Mouse (Mus musculus) heart, embryonic 16.5 days (tissue): ENCODE measurements around the gene Dgkb. TPM values are rescaled to one million over a fixed set of nuclear protein-coding genes. Genes with fewer than 3 reads are reported as not detected.

Experiments used
- ATAC-seq: fragments of 200-750 bp; cut with Nextera tagmentation; replicated peaks from 2 replicates; pipeline ENCODE4 v1.8.0; 2017; ENCODE audit warnings: moderate number of reproducible peaks; ENCODE audit not compliant: insufficient read depth, low FRiP score; ENCODE audit errors: extremely low read depth
- H3K27ac ChIP-seq: fragments of 300-500 bp; sonication (generic); 2 replicates; pipeline ENCODE4 v1.5.1; 2014; ENCODE audit warnings: mild to moderate bottlenecking, low read length, control low read depth, moderate library complexity
- H3K27me3 ChIP-seq: fragments of 300-500 bp; sonication (generic); 2 replicates; pipeline ENCODE4 v1.6.1; 2014; ENCODE audit warnings: low read length, mixed read lengths; ENCODE audit not compliant: control insufficient read depth, insufficient read depth
- H3K36me3 ChIP-seq: fragments of 300-500 bp; sonication (generic); 2 replicates; pipeline ENCODE4 v1.6.1; 2014; ENCODE audit not compliant: control insufficient read depth, insufficient read depth
- H3K4me1 ChIP-seq: fragments of 300-500 bp; sonication (generic); 2 replicates; pipeline ENCODE4 v1.6.1; 2014; ENCODE audit warnings: low read length, mixed read lengths; ENCODE audit not compliant: control insufficient read depth, insufficient read depth
- H3K4me2 ChIP-seq: fragments of 300-500 bp; sonication (generic); 2 replicates; pipeline ENCODE4 v1.6.1; 2014; ENCODE audit warnings: low read depth, mild to moderate bottlenecking, control low read depth, low read length
- H3K4me3 ChIP-seq: fragments of 300-500 bp; sonication (generic); 2 replicates; pipeline ENCODE4 v1.5.1; 2014; ENCODE audit warnings: mild to moderate bottlenecking, control low read depth, low read length
- H3K9ac ChIP-seq: fragments of 300-500 bp; sonication (generic); 2 replicates; pipeline ENCODE4 v1.6.1; 2014; ENCODE audit warnings: low read length, control low read depth
- H3K9me3 ChIP-seq: fragments of 300-500 bp; sonication (generic); replicated peaks from 2 replicates; pipeline ENCODE4 v1.6.1; 2016; ENCODE audit warnings: low read length; ENCODE audit not compliant: control insufficient read depth
- WGBS: fragments of 180-500 bp; shearing (Covaris S2); extraction: QIAGEN DNeasy Blood & Tissue Kit; methylation state at CpG from one replicate; pipeline ENCODE4 v1.1.7; 2014; 5-methylcytosine and 5-hydroxymethylcytosine counted together
- polyA plus RNA-seq: library from polyadenylated mRNA; unstranded; fragments of >200 nt; fragmentation: Nextera tagmentation; extraction: Ambion mirVana; gene quantifications from 2 replicates; pipeline ENCODE4 v1.2.1, GENCODE M21; 2015

The Dgkb gene
- polyA plus RNA-seq, 1 experiment from 2014 or later: 0.50 TPM

DNA sequence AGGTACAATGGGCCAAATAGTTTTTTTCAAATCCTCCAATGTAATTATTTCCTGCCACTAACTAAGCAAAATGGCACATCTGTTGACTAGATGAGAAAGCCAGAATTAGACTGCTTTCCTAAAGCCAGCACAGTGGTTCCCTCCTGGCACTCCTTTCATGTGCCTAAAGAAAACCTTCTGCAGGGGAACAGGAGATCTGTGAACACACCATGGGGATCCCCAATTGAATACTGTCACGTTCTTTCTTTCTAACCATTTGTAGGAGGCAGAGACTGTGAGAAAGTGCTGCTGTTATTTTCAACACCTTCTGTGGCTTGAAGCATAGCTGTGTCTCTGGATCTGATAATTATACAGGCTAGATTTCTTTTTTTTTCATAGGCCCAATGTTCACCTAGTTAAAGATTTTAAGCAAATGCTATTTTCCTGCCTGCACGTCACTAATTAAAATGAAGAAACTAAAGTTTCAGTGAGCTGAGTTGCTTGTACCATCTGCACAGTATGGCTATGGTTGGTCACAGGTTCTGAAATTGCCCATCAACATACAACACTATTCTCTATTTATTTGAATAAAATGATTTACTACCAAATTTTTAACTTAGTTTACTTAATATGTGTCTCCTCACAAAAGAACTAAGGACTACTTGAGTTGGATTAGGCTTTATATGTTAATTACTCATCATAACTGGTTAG lies 161.1 kb downstream of the Dgkb start:
- Histone ChIP-seq H3K4me2 (no peak overlapping the region), H3K27me3 (no peaks in the 10 kb centered on the region), H3K27ac (no peak overlapping the region), H3K4me1 (no peaks in the 10 kb centered on the region), H3K36me3 (no peaks in the 10 kb centered on the region), H3K4me3 (no peak overlapping the region), H3K9ac (no peak overlapping the region), H3K9me3 (no peaks in the 10 kb centered on the region)
- ATAC-seq: no peak
- WGBS: 50% methylated on average over 2 of the region's 2 CpGs

- Histone ChIP-seq H3K9me3 (no peaks in the 10 kb centered on the region), H3K4me2 (no peak overlapping the region), H3K4me1 (no peaks in the 10 kb centered on the region), H3K27me3 (no peaks in the 10 kb centered on the region), H3K4me3 (no peak overlapping the region), H3K27ac (no peak overlapping the region), H3K36me3 (no peaks in the 10 kb centered on the region), H3K9ac (no peak overlapping the region)
- 54% methylated on average over 1 of the region's 1 CpGs for WGBS
- ATAC-seq: no peak
Observed at GRCm38 (mm10) chr12:37985352-37985751, 167.8 kb downstream of the Dgkb start.

DNA sequence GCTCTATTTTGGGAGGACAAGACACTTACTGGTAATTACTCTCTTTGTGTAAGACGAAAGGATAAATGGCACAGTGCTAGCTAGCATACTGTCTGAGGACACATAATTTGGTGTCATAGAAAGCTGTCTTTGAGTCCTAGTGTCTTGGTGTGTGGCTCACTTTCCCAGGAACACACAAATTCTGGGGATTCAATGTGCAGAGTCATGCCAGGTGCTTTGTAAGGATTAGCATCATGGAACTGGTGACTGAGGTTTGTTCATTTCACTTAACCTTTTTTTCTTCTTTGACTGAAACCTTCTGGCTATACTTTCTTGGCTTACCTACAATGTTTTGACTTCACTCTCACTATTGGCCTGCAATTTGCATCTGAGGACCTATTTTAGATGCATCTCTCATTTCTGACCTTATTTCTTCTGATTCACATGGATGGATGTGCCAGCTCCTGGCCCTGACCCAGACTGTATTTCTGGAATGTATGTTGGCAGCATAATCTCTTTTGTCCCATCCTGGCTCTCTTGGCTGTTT lies 170.6 kb downstream of the Dgkb start:
- ATAC-seq: no peak
- H3K27ac ChIP-seq: no peak overlapping the region
- WGBS: 59% methylated on average over 1 of the region's 1 CpGs

GRCm38 (mm10) chr12:37993221-37993620 lies 175.7 kb downstream of the Dgkb start:
- no peak for ATAC-seq
- H3K9ac ChIP-seq: no peak overlapping the region
- H3K27ac ChIP-seq: no peak overlapping the region
- WGBS: 67% methylated on average over 1 of the region's 1 CpGs
- H3K9me3 ChIP-seq: no peaks in the 10 kb centered on the region
- no peaks in the 10 kb centered on the region for H3K27me3 ChIP-seq
- no peak overlapping the region for H3K4me2 ChIP-seq
- H3K4me3 ChIP-seq: no peak overlapping the region
- H3K36me3 ChIP-seq: no peaks in the 10 kb centered on the region
- H3K4me1 ChIP-seq: no peaks in the 10 kb centered on the region

More for the DNA sequence above, 170.6 kb downstream of the Dgkb start:
- H3K4me1 ChIP-seq: no peaks in the 10 kb centered on the region
- H3K4me2 ChIP-seq: no peak overlapping the region
- H3K4me3 ChIP-seq: no peak overlapping the region
- H3K9ac ChIP-seq: no peak overlapping the region
- H3K36me3 ChIP-seq: no peaks in the 10 kb centered on the region
- H3K9me3 ChIP-seq: no peaks in the 10 kb centered on the region
- no peaks in the 10 kb centered on the region for H3K27me3 ChIP-seq

DNA sequence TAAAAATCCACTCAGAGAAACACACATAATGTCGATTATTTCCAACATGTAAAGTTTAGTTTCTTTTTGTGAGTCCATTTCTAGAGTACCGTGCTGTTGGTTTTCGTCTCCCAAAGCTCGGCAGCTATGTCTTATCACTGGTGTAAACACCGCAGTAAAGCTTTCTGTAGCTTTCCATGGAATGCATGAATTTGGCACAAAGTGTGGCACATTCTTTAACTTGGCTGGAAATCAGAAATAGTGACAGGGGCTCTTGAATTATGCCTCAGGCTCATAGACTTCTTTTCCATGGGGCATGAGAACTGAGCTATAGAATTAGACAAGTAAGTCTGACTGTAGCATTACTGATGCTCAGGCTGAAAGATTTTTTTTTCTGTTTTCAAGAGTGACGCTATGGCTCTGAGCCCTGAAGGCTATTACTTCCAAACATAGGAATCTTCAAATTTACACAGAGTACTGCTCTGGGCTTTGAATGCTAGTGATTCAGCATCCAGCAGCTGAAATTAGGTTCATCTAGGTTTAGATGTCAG lies 179.0 kb downstream of the Dgkb start:
- no peak overlapping the region for H3K4me2 ChIP-seq
- no peaks in the 10 kb centered on the region for H3K36me3 ChIP-seq
- no peak for ATAC-seq
- no peaks in the 10 kb centered on the region for H3K9me3 ChIP-seq
- no peaks in the 10 kb centered on the region for H3K27me3 ChIP-seq
- no peak overlapping the region for H3K9ac ChIP-seq
- H3K4me3 ChIP-seq: no peak overlapping the region
- no peak overlapping the region for H3K27ac ChIP-seq
- 61% methylated on average over 6 of the region's 6 CpGs for WGBS
- H3K4me1 ChIP-seq: no peaks in the 10 kb centered on the region

DNA sequence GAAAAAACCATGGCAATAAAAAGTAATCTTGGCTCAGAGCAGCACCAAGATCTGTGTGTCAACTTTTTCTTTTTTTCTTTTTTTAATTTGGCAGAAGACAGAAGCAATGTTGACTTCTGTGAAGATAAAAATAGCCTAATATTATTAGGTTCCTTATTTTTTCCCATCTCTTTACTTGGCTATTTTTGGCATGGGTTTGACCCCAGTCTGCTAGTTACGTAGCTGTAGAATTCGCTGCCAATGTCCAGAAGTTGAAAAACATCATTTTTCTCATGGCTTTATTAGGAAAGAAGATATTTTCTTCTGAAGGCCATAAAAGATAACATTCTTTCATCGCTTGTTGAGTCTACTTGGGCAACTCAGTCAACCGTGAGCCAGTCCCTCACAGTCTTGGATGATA lies 200.1 kb downstream of the Dgkb start:
- Histone ChIP-seq H3K4me3 (no peak overlapping the region), H3K9ac (no peak overlapping the region), H3K9me3 (no peaks in the 10 kb centered on the region), H3K36me3 (no peaks in the 10 kb centered on the region), H3K4me2 (no peak overlapping the region), H3K4me1 (no peaks in the 10 kb centered on the region), H3K27ac (no peak overlapping the region), H3K27me3 (no peaks in the 10 kb centered on the region)
- no peak for ATAC-seq
- WGBS: 63% methylated on average over 4 of the region's 4 CpGs

DNA sequence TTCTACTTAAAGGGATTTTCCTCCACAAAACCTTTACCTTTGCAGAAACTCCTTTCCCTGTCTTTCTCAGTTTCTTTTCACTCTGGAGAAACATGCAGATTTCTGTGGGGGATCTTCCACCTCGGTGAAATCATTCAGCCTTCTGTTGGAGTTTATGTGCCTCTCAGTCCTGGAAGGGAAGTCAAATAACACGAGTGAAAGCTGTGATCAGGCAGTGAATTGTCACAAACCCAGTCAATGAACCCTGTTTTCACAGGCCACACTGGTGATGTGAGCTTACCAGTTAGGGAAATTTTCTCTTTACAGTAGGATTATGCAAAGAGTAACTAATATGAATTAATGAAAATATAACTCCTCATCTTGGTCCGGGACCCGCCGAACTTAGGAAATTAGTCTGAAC lies 229.7 kb downstream of the Dgkb start:
- 79% methylated on average over 5 of the region's 5 CpGs for WGBS
- Histone ChIP-seq H3K4me2 (no peak overlapping the region), H3K9ac (no peak overlapping the region), H3K27me3 (no peaks in the 10 kb centered on the region), H3K9me3 (no peaks in the 10 kb centered on the region), H3K4me1 (no peaks in the 10 kb centered on the region), H3K4me3 (no peak overlapping the region), H3K36me3 (no peaks in the 10 kb centered on the region), H3K27ac (no peak overlapping the region)
- no peak for ATAC-seq

GRCm38 (mm10) chr12:38088224-38088623 lies 270.7 kb downstream of the Dgkb start:
- H3K4me2 ChIP-seq: no peak overlapping the region
- no peak overlapping the region for H3K4me3 ChIP-seq
- no peak overlapping the region for H3K9ac ChIP-seq
- no peak overlapping the region for H3K27ac ChIP-seq
- no peak for ATAC-seq
- WGBS: 76% methylated on average over 3 of the region's 3 CpGs
- no peaks in the 10 kb centered on the region for H3K4me1 ChIP-seq
- no peaks in the 10 kb centered on the region for H3K9me3 ChIP-seq
- no peaks in the 10 kb centered on the region for H3K36me3 ChIP-seq
- no peaks in the 10 kb centered on the region for H3K27me3 ChIP-seq

DNA sequence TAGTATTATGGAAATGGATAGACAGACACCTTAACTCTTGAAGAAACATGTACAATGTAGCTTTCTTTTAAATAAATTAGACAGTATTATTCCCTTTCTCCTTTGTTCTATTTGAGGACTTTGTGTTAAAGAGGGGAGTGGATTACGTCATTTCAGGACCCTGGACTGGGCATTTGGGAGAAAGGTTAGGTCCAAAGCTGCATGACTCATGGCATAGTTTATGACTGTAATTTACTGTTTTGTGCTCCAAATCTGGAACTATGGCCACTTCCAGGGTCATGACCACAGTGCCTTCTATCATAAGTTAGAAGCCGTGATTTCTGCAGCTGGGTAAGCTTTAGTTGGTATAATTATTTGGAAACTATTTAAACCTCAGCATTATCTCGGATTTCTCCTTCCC lies 294.4 kb downstream of the Dgkb start:
- H3K27ac ChIP-seq: no peak overlapping the region

More for the DNA sequence above, 294.4 kb downstream of the Dgkb start:
- 70% methylated on average over 3 of the region's 3 CpGs for WGBS
- Histone ChIP-seq H3K4me3 (no peak overlapping the region), H3K27me3 (no peaks in the 10 kb centered on the region), H3K9me3 (no peaks in the 10 kb centered on the region), H3K36me3 (no peaks in the 10 kb centered on the region), H3K4me1 (no peaks in the 10 kb centered on the region), H3K9ac (no peak overlapping the region), H3K4me2 (no peak overlapping the region)
- no peak for ATAC-seq
